Mouse (Mus musculus) stomach, embryonic 15.5 days (tissue): ENCODE results near the gene Serinc5. TPM values are rescaled to one million over a fixed set of nuclear protein-coding genes. Genes with fewer than 3 reads are reported as not detected.
A peak's percentile ranks its signal among the peaks of the same experiment; 100 is the strongest.
"Not testable (repeated sequence)": the region's sequence is repeated elsewhere in the genome, so short reads cannot be mapped to it uniquely, and the experiment has no call there.

ENCODE experiments used
- ATAC-seq: fragments of 200-750 bp; cut with Nextera tagmentation; 2 replicates; pipeline ENCODE4 v1.8.0; 2017; ENCODE audit warnings: low read depth, moderate number of reproducible peaks, moderate TSS enrichment; ENCODE audit not compliant: insufficient read depth, low FRiP score
- H3K27ac ChIP-seq: fragments of 300-500 bp; sonication (generic); 2 replicates; pipeline ENCODE4 v1.5.1; 2015; ENCODE audit warnings: mild to moderate bottlenecking, inconsistent platforms
- H3K27me3 ChIP-seq: fragments of 300-500 bp; sonication (generic); replicated peaks from 2 replicates; pipeline ENCODE4 v1.6.1; 2015; ENCODE audit warnings: inconsistent platforms
- H3K36me3 ChIP-seq: fragments of 300-500 bp; sonication (generic); 2 replicates; pipeline ENCODE4 v1.6.1; 2015; ENCODE audit warnings: inconsistent platforms
- H3K4me1 ChIP-seq: fragments of 300-500 bp; sonication (generic); 2 replicates; pipeline ENCODE4 v1.6.1; 2015; ENCODE audit warnings: inconsistent platforms
- H3K4me2 ChIP-seq: fragments of 300-500 bp; sonication (generic); 2 replicates; pipeline ENCODE4 v1.6.1; 2015; ENCODE audit warnings: mild to moderate bottlenecking, inconsistent platforms
- H3K4me3 ChIP-seq: fragments of 300-500 bp; sonication (generic); replicated peaks from 2 replicates; pipeline ENCODE4 v1.5.1; 2015; ENCODE audit warnings: inconsistent platforms
- H3K9ac ChIP-seq: fragments of 300-500 bp; sonication (generic); 2 replicates; pipeline ENCODE4 v1.6.1; 2015; ENCODE audit warnings: inconsistent platforms
- H3K9me3 ChIP-seq: fragments of 300-500 bp; sonication (generic); 2 replicates; pipeline ENCODE4 v1.6.1; 2016; ENCODE audit warnings: inconsistent platforms
- WGBS: fragments of 180-500 bp; shearing (Covaris S2); methylation state at CpG from one replicate; pipeline ENCODE4 v1.1.7; 2015; 5-methylcytosine and 5-hydroxymethylcytosine counted together
- polyA plus RNA-seq: library from polyadenylated mRNA; unstranded; fragments of >200 nt; fragmentation: Nextera tagmentation; extraction: Ambion mirVana; gene quantifications from 2 replicates; pipeline ENCODE4 v1.2.1, GENCODE M21; 2015

Serinc5 gene
- polyA plus RNA-seq, 1 experiment from 2014 or later, result 21.9 TPM

DNA sequence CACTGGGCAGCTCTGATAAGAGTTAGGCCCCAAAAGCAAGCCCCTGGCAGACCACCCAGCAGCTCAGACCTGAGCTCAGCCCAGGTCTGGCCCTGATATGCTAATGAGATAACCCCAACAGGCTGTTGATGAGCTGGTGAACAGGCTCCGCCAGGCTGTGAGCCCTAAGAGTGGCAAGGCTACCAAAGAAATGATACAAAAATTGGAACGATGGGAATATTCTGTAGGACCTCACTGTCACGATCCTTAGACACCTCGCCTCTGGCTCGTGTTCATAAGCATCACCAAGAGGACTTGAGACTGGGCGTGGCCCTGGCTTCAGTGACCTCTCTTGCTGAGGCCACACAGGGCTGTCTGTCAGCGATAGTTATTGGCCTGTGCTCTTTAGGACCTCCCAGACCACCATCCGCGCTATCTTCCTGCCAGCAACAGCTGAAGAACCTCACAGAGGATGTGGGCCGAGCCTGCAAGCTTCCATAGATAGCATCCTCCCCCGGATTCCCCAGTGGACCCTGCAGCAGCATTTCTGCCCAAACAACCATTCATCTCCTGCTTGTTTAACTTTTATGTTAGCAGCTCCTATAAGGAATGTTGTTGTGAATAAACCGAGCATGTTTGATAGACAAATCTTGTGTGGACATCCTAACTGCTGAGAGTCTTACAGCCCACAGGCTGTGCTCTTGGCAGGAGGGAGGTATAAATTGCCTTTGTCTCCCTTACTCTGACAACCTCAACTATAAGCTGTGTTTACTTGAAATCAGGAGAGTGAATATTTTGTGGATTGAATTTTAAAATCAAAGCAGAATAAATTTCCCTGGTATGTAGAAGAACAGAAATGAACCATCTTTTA lies 17.9 kb upstream of the Serinc5 start:
- peak; percentile 95 for ATAC-seq
- H3K27ac ChIP-seq, result peak overlapping the region; percentile 67
- peaks cover 19% of the 10 kb centered on the region for H3K4me1 ChIP-seq
- H3K9ac ChIP-seq, result no peak overlapping the region
- H3K9me3 ChIP-seq, result no peaks in the 10 kb centered on the region
- peak overlapping the region; percentile 3; the same call in 1 of the 2 replicates for H3K4me2 ChIP-seq
- H3K4me3 ChIP-seq, result no peak overlapping the region
- H3K36me3 ChIP-seq, result no peaks in the 10 kb centered on the region
- no peaks in the 10 kb centered on the region for H3K27me3 ChIP-seq
- WGBS, result 22% methylated on average over 12 of the region's 12 CpGs

DNA sequence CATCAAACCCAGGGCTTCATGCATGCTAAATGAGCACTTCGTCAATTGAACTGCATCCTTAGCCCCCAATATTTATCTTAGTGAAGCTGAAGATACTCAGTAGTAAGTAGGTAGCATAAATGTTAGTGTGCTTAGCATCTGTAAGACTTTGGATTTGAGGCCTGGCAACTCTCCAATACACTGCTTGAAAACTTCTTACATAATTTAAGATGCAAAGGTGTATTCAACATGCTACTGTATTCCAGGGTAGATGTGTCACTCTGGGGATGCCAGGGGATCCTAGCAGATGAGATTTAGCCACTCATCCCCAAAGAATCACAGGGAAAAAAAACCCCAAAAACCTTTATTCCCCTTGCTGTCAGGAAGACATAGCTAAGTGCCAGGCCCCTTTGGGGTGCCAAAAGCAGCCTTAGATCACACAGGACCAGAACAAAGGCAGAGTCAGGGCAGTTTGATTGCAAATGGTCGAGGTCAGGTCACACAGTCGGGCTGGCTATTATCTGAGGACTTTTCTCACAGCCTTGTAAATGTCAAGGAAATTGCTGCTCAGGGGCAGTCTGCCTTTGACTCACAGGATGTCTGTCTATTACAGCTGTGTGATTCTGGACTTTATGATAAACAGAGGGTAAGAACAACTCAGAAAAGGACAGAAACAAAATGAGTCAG lies 17.0 kb upstream of the Serinc5 start:
- no peaks in the 10 kb centered on the region for H3K9me3 ChIP-seq
- H3K4me1 ChIP-seq, result peaks cover 19% of the 10 kb centered on the region
- 0 out of 2 replicates have a peak overlapping the region, but pooled peaks have one; percentile 4 for H3K4me2 ChIP-seq
- H3K27ac ChIP-seq, result peak overlapping the region; percentile 67
- no peak for ATAC-seq
- H3K4me3 ChIP-seq, result no peak overlapping the region
- no peaks in the 10 kb centered on the region for H3K36me3 ChIP-seq
- H3K27me3 ChIP-seq, result no peaks in the 10 kb centered on the region
- H3K9ac ChIP-seq, result no peak overlapping the region
- WGBS, result 19% methylated on average over 3 of the region's 3 CpGs

DNA sequence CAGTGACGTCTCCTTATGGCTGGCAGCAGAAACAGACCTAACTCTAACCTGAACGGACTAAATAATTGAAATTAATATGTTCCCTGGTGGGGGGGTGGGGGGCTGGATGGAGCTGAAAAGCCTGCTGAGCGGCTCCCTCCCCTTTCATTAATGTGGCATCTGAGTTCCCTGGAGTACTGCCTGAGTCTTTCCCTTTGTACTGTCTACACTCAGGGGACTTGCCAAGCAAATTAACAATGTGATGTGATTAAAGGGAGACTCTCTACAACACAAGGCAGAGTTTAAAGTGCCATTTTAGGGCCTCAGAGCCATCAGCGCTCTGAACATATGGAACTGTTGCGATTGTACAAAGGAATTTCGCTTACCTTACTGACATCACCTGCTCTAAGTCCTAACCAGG lies 16.4 kb upstream of the Serinc5 start:
- no peak for ATAC-seq
- WGBS, result 46% methylated on average over 6 of the region's 6 CpGs
- Histone ChIP-seq H3K9ac (no peak overlapping the region), H3K4me2 (0 out of 2 replicates have a peak overlapping the region, but pooled peaks have one; percentile 4), H3K4me3 (no peak overlapping the region), H3K27me3 (no peaks in the 10 kb centered on the region), H3K36me3 (no peaks in the 10 kb centered on the region), H3K27ac (0 out of 2 replicates have a peak overlapping the region, but pooled peaks have one; percentile 8), H3K4me1 (peaks cover 15% of the 10 kb centered on the region), H3K9me3 (no peaks in the 10 kb centered on the region)

DNA sequence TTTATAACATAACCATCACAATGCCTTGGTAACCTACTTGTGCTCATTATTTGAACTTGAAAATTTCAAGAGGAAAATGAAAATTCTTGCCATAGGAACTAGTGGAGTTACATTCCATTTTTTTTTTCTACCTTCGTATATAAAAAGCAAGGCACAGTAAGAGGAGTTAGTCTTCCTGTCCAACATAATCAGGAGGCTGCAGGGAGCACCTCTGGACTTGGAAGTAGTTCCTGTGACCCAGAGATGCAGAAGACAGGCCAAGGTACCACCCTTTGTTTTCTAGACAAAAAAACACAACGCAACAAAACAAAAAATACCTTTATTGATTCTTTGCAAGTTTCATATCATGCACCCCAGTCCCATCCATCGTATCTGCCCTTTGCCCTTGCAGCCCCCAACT lies 16.0 kb upstream of the Serinc5 start:
- Histone ChIP-seq H3K9ac (no peak overlapping the region), H3K4me3 (no peak overlapping the region), H3K27me3 (no peaks in the 10 kb centered on the region), H3K27ac (no peak overlapping the region), H3K4me2 (no peak overlapping the region), H3K36me3 (no peaks in the 10 kb centered on the region), H3K9me3 (no peaks in the 10 kb centered on the region), H3K4me1 (peaks cover 15% of the 10 kb centered on the region)
- 72% methylated on average over 3 of the region's 3 CpGs for WGBS
- no peak for ATAC-seq

DNA sequence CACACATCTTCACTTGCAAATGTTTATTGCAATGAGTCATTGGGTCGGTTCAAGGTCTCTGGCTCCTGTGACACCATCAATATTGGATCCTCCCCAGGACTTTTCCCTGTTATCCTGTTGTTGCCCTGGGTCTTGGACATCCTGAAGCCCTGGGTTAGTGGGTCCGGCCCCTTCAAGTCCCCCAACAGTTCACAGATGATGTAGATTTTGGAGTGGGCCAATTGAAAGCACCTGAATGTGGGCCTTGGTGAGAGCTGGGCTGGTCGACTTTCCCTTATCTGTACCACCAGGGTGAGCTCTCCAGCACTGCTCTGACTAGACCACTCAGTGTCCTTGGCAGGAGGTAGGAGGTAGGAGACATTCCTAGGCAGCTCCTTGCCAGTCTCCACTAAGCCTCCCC lies 15.5 kb upstream of the Serinc5 start:
- WGBS, result 62% methylated on average over 3 of the region's 3 CpGs
- H3K27ac ChIP-seq, result no peak overlapping the region
- H3K36me3 ChIP-seq, result no peaks in the 10 kb centered on the region
- no peak overlapping the region for H3K9ac ChIP-seq
- no peak overlapping the region for H3K4me2 ChIP-seq
- ATAC-seq, result peak; percentile 66; the same call in 1 of the 2 replicates
- H3K9me3 ChIP-seq, result no peaks in the 10 kb centered on the region
- H3K4me3 ChIP-seq, result no peak overlapping the region
- H3K27me3 ChIP-seq, result no peaks in the 10 kb centered on the region
- peaks cover 15% of the 10 kb centered on the region for H3K4me1 ChIP-seq

DNA sequence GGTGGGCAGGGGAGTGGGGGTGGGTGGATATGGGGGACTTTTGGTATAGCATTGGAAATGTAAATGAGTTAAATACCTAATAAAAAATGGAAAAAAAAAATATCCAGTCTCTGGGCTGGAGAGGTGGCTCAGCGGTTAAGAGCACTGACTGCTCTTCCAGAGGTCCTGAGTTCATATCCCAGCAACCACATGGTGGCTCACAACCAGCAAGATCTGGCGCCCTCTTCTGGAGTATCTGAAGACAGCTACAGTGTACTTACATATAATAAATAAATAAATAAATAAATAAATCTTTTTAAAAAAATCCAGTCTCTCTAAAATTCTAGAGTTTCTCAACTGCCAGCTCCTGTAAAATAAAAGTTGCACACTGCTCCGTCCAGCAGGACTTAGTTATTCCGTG lies 5.6 kb upstream of the Serinc5 start:
- H3K4me1 ChIP-seq, ATAC-seq: not testable (repeated sequence)
- WGBS, result 83% methylated on average over 4 of the region's 4 CpGs

DNA sequence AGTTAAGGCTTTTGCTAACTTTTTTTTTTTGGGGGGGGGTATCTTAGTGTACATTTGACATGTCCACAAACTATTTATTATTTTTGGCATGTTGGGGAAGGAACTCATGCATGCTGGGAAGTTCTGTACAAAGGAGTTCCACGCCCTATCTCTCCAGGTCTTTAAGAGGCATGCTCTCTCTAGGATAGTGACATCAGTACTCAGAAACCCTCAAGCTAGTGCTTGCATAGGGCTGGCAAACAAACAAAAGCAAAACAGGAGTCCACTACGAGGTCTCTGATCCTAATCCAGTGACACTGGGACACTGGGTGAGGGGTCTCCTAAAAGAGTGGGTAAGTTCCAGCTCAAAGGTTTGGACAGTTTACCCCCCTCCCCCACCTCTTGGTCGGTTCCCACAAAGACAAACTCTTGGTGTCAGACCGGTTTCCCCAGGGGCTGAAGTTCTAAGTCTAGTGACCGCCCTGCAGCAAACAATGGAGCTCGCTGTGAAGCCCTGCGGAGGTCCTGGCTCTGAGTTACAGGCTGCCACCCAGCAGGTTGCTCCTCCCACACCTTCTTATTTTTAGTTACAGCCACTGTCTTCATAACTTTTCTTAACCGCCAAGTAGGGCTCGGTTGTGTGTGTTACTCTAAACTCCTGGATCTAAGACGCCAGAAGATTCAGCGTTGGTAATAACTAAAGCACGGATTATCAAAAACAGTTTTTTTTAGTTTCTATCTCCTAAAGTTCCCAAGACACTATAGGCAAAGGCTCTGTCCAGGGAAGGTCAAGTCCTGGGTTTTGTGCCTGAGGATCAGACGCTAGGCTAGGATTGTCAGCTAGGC lies 1.2 kb upstream of the Serinc5 start:
- no peaks in the 10 kb centered on the region for H3K27me3 ChIP-seq
- H3K9ac ChIP-seq, result no peak overlapping the region
- peak overlapping the region; percentile 81 for H3K4me2 ChIP-seq
- H3K4me3 ChIP-seq, result peak overlapping the region; percentile 79
- peak overlapping the region; percentile 95 for H3K27ac ChIP-seq
- H3K9me3 ChIP-seq, result no peaks in the 10 kb centered on the region
- no peaks in the 10 kb centered on the region for H3K36me3 ChIP-seq
- ATAC-seq, result peak; percentile 56
- WGBS, result 11% methylated on average over 13 of the region's 13 CpGs
- peaks cover 14% of the 10 kb centered on the region; the same call in 1 of the 2 replicates for H3K4me1 ChIP-seq

More for the DNA sequence above, 5.6 kb upstream of the Serinc5 start:
- not testable (repeated sequence) for H3K27me3 ChIP-seq, H3K4me2 ChIP-seq, H3K27ac ChIP-seq, H3K9ac ChIP-seq, H3K4me3 ChIP-seq, H3K9me3 ChIP-seq, H3K36me3 ChIP-seq

- under 1% methylated on average over 43 of the region's 43 CpGs for WGBS
- peak overlapping the region; percentile 69 for H3K9ac ChIP-seq
- ATAC-seq, result peak; percentile 59
- peak overlapping the region; percentile 95 for H3K27ac ChIP-seq
- H3K4me1 ChIP-seq, result peaks cover 14% of the 10 kb centered on the region; the same call in 1 of the 2 replicates
- no peaks in the 10 kb centered on the region for H3K27me3 ChIP-seq
- peak overlapping the region; percentile 81 for H3K4me2 ChIP-seq
- H3K36me3 ChIP-seq, result no peaks in the 10 kb centered on the region
- no peaks in the 10 kb centered on the region for H3K9me3 ChIP-seq
- peak overlapping the region; percentile 79 for H3K4me3 ChIP-seq
Measured at GRCm38 (mm10) chr13:92611254-92611784, 428 bp downstream of the Serinc5 start.

- H3K9me3 ChIP-seq, result no peaks in the 10 kb centered on the region
- ATAC-seq, result no peak
- peak overlapping the region; percentile 69; the same call in 1 of the 2 replicates for H3K9ac ChIP-seq
- H3K4me3 ChIP-seq, result peak overlapping the region; percentile 79
- no peaks in the 10 kb centered on the region for H3K36me3 ChIP-seq
- 0 out of 2 replicates have a peak overlapping the region, but pooled peaks have one; percentile 95 for H3K27ac ChIP-seq
- no peaks in the 10 kb centered on the region for H3K27me3 ChIP-seq
- peaks cover 14% of the 10 kb centered on the region; the same call in 1 of the 2 replicates for H3K4me1 ChIP-seq
- peak overlapping the region; percentile 81 for H3K4me2 ChIP-seq
- WGBS, result 10% methylated on average over 7 of the region's 7 CpGs
Measured at GRCm38 (mm10) chr13:92611917-92612316, 1.0 kb downstream of the Serinc5 start.

- WGBS, result 63% methylated on average over 5 of the region's 5 CpGs
Measured at GRCm38 (mm10) chr13:92613094-92613493, 2.2 kb downstream of the Serinc5 start.

GRCm38 (mm10) chr13:92615201-92615600 lies 4.3 kb downstream of the Serinc5 start:
- Histone ChIP-seq H3K9me3 (no peaks in the 10 kb centered on the region), H3K4me2 (no peak overlapping the region), H3K27me3 (no peaks in the 10 kb centered on the region), H3K27ac (no peak overlapping the region), H3K4me1 (peaks cover 9% of the 10 kb centered on the region; the same call in 1 of the 2 replicates), H3K9ac (no peak overlapping the region), H3K36me3 (no peaks in the 10 kb centered on the region), H3K4me3 (no peak overlapping the region)
- no peak for ATAC-seq
- WGBS, result 76% methylated on average over 5 of the region's 5 CpGs

More at GRCm38 (mm10) chr13:92613094-92613493, 2.2 kb downstream of the Serinc5 start:
- no peak overlapping the region for H3K9ac ChIP-seq
- no peaks in the 10 kb centered on the region for H3K36me3 ChIP-seq
- H3K27me3 ChIP-seq, result no peaks in the 10 kb centered on the region
- H3K9me3 ChIP-seq, result no peaks in the 10 kb centered on the region
- H3K4me2 ChIP-seq, result peak overlapping the region; percentile 81
- H3K4me3 ChIP-seq, result no peak overlapping the region
- no peak for ATAC-seq
- peaks cover 14% of the 10 kb centered on the region; the same call in 1 of the 2 replicates for H3K4me1 ChIP-seq
- H3K27ac ChIP-seq, result peak overlapping the region; percentile 5
